Mouse (Mus musculus): ENCODE measurements at regions not wholly inside any gene's neighbourhood (a gene's known extent, or its start where the extent isn't known, plus 50 kb on each side); places are given as distances from the start of the nearest gene placed in this dataset.

- TF ChIP-seq CTCF (IDR thresholded peaks at IDR 0.05; ENCODE audit: low read depth) (no peak), EP300 (IDR thresholded peaks at IDR 0.05; ENCODE audit: low read depth) (no peak)
Measured at GRCm38 (mm10) chr12:109952933-109953332, 325.9 kb upstream of the Dio3 start.

Data from liver, postnatal 0 days (tissue).